Mouse (Mus musculus) ES-E14 (cell line): ENCODE data around the gene Dctn2.

Experiments used
- CHD2 ChIP-seq: IDR thresholded peaks from 2 replicates; pipeline ENCODE4 v1.6.1; 2014; ENCODE audit warnings: mild to moderate bottlenecking, low read depth, low read length, inconsistent platforms
- HCFC1 ChIP-seq: IDR thresholded peaks from 2 replicates; pipeline ENCODE4 v1.6.1; 2012; ENCODE audit warnings: low read length, inconsistent platforms, borderline replicate concordance; ENCODE audit not compliant: insufficient read depth
- MAFK ChIP-seq: IDR thresholded peaks from 2 replicates; pipeline ENCODE4 v1.6.1; 2014; ENCODE audit warnings: mild to moderate bottlenecking, low read depth, low read length, inconsistent platforms; ENCODE audit not compliant: insufficient read depth
- ZC3H11A ChIP-seq: IDR thresholded peaks from 2 replicates; pipeline ENCODE4 v1.6.1; 2012; ENCODE audit warnings: low read depth, mild to moderate bottlenecking, inconsistent platforms, low read length, borderline replicate concordance

DNA sequence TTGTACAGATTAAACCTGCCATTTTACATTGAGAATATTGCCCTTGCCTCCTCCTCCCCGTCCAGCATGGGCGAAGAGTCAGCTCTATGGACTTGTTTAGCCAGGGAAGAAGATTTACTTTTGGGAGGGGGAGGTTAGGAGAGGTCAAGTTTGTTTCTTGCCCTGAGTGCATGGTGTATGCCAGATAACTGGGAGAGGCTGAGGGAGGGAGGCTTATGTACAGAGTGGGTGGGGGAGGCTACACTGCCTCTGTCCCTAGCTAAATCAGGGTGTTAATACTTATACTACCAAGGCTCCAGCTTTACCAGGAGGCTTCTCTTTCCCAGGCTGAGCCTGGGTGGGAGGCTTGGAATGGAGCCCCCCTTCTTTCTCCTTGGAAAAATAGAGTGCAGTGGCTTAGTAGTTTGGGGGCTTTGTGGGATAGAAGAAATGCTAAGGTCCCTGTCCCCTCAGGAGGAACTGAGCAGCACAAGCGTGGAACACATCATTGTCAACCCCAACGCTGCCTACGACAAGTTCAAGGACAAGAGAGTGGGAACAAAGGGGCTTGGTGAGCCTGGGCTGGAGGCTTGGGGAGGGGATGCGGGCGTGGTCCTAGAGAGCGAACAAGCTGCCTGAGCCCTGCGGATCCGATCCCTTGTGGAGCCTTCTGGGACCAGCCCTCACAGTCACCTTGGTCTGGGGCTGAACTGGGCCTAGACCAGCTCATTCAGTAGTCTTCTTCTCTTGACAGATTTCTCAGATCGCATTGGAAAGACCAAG is 8.3 kb downstream of the Dctn2 start:
- no peak for TF ChIP-seq CHD2
- TF ChIP-seq ZC3H11A: no peak
- TF ChIP-seq MAFK: no peak
- no peak for TF ChIP-seq HCFC1
